Mouse (Mus musculus): ENCODE data around the gene Map2k5.

Gene Map2k5

GRCm38 (mm10) chr9:63250841-63251626, 126.7 kb downstream of the Map2k5 start:
- peak; percentile 62 for DNase-seq

DNA sequence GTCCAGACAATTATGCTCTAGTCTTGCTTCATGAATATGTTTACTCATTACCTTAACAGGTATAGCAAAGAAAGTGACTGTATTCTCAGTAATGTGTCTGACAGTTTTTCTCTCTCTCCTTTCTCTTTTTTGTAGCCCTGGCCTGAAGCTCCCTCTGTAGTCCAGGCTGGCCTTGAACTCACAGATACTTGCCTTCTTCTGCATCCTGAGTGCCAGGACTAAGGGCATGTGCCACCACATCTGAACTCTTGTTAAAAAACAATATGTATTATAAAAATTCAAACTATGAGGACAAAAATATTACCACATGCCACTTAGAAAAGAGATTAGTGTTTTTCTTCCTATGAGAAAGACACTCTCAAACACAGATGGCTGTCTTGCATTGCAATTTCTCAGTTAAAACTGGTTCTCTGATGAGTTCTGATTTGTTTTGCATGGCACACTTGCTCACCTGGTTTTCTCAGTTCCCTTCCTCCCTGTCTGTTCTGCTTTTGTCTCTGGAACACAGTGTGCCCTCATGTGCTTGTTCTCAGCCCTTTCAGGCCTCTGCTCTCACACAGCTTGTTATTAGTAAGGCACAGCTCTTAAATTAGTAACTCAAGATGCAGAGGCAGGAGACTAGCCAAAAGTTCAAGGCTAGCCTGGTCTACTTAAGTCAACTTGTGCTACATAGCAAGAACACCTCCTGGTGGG, 129.5 kb downstream of the Map2k5 start:
- DNase-seq = no peak

- DNase-seq = no peak
These were observed 131.0 kb downstream of the Map2k5 start for GRCm38 (mm10) chr9:63246568-63247169.

DNA sequence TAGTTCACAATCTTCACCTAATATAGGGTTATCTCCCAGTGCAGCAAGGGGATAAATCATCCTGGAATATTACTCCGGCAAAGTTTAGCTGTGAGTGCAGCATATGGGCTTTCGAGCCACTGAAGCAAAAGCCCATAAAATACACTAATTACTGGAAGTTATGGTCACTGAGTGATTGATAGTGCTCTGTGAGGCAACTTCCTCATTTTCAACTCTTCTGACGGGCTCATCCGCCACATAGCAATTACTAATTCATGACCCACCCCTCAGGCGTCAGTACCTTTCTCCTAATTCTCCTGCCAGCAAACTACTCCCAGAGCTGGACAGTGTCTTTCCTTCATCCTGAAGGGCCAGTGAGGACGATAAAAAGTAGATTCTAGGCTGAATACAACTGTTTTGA, 135.7 kb downstream of the Map2k5 start:
- DNase-seq = peak; percentile 26

GRCm38 (mm10) chr9:63241241-63241640, 136.5 kb downstream of the Map2k5 start:
- peak; percentile 32 for DNase-seq

GRCm38 (mm10) chr9:63234356-63234755, 143.3 kb downstream of the Map2k5 start:
- no peak for DNase-seq

- DNase-seq = no peak
These were observed 147.4 kb downstream of the Map2k5 start for GRCm38 (mm10) chr9:63230289-63230688.

DNA sequence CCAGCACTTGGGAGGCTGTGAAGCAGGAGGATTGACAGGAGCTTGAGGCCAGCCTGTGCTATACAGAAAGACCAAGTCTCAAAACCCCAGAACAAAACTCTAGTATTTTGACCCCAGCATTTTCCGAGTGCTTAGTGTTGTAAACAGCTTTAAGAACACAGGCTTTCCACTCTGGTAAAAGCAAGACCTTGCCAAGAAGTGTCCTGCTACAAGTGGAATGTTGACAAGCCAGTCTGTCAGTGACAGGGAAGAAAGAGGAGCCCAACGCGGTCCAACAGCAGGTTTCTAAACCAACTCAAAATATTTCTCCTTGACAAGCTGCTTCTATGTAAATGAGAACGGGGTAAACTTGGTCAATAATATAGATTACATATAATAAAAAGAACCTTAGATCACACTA, 148.6 kb downstream of the Map2k5 start:
- no peak for DNase-seq

GRCm38 (mm10) chr9:63222161-63222560, 155.5 kb downstream of the Map2k5 start:
- DNase-seq = no peak

- no peak for DNase-seq
These were observed 157.9 kb downstream of the Map2k5 start for GRCm38 (mm10) chr9:63219851-63220250.

DNA sequence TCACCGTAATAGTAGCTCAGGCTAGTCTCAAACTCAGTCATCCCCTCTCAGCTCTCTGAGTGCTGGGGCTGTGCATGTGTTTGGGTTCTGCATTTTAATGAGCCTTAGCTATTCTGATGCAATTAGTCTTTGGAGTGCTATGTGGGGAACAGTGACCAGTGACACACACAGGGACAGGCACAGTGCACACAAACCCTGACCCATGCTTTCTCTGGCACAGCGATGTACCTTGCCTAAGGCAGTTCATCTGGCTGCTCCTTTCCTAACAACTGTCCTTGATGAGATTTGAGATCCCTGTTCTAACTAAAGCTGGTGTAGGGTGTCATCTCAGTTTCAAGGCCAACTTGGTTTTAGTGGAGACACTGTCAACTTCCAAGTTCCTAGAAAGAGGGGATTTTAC, 162.7 kb downstream of the Map2k5 start:
- DNase-seq = no peak

GRCm38 (mm10) chr9:63206769-63207276, 170.9 kb downstream of the Map2k5 start:
- DNase-seq = no peak

GRCm38 (mm10) chr9:63203461-63203860, 174.2 kb downstream of the Map2k5 start:
- no peak for DNase-seq

DNA sequence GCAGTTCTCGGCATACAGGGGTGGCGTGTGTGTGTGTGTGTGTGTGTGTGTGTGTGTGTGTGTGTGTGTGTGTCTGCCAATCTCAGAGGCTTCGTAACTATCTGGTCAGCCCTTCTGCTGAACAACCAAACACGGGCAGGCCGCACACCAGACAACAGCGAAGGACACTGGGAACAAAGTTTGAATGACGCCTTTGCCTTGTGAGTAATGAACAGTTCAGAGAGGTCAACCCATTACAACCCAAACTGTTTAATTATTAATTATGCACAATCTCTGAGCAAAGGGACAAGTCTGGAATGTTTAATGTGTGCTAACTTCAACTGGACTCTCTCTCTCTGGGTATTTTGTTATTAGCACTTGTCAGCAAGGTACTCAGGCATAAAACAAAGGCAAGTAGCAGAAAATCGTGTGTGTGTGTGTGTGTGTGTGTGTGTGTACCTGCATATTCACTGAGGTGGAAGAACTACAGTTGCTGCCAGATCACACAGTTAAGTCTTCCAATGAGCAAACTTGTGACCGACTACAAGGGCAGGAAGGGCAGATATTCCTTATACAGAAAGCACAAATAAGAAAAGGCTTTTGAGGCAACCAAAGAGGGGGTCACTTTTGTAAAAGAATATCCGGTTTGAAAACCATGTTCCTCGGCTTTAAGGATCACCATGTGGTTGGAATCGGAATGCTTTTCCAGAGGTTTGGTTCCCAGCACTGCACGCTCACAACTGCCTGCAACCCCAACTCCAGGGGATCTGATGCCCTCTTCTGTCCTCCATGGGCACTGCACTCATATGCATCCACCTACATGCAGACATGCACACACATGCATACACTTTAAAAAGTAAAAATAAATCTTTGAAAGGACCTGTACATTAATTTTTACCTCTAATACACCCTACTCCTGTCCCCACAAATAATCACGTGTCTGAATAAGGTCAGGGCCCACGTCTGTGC, 176.1 kb downstream of the Map2k5 start:
- no peak for DNase-seq

DNA sequence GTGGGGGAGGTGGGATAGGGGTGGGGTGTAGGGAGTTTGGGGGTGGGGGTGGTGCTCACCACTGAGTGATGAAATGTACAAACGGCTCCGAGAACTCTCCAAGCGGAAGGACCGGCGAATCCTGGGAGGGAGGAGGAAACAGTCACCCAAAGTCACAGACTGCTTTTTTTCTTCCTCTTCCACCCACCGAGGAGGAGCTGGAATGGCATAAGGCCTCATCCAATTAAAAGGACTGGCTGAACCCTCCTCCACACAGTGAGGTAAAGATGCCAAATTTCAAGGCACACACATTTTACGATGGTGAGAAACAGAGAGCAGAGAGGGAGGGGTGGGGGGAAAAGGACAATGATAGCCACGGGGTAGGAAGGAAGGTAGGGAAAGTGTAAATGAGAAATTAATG, 180.4 kb downstream of the Map2k5 start:
- peak; percentile 49 for DNase-seq

DNA sequence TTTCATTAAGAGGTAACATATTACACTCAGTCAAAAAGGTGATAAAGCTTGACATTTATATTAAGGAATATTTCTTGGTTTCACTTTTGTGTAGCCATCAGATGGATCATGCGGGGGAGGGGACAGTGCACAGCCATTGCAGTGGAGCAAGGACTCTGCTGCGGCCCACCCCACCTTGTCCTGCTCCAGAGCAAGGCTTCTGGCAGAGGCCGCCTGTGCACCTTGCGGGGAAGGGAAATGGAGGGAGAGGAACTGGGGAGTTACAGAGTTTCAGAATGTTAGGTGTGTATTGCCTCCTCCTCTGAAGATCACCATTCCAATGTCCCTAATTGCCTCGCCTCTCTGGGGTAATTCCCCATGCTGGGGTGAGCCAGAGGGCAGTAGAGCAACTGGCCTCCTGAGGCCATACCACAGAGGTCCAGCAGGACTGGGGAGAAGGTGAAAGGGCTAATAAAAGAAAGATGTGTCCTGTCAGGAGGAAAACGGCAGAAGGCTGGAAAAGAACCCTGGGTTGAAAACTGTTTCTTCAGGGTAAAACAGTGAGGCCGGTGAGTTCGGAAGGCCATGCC, 181.5 kb downstream of the Map2k5 start:
- peak; percentile 50 for DNase-seq

DNA sequence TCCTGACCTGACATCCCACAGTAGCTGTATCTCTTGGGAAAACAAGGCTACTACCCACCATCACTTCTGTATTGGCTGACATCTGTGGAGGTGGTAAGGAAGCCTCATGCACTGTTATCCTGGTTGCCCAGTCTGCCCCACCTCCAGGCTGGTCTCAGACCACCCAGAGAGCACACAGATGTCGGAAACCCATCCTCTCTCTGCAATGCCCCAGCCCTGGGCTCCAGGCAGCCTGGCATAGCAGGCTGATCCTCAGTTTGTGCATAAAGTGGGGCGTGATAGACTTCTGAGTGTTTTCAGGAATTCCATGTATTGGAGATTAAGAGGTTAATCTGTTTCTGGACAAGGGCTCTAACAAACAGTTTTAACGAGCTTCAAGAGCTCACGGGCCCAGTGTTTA, 182.2 kb downstream of the Map2k5 start:
- DNase-seq = no peak

DNA sequence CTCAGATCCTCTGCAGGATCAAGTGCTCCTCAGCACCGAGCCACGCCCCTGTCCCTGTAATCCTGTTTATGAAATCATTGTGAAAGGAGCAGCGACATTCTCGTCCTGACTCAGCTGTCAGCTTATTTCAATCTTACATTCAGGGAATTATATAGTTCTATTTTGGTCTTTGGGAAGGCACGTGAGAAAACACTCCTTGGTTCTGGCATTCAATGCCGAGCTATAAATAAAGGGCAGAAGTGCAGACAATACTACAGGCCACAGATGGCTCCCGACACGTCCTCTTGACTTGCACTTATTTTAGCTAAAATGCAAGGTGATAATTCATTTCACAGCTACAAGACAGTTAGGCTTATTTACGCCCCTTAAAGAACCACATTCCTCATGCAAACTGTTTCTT, 182.9 kb downstream of the Map2k5 start:
- no peak for DNase-seq

GRCm38 (mm10) chr9:63192809-63193208, 184.9 kb downstream of the Map2k5 start:
- DNase-seq = no peak

DNA sequence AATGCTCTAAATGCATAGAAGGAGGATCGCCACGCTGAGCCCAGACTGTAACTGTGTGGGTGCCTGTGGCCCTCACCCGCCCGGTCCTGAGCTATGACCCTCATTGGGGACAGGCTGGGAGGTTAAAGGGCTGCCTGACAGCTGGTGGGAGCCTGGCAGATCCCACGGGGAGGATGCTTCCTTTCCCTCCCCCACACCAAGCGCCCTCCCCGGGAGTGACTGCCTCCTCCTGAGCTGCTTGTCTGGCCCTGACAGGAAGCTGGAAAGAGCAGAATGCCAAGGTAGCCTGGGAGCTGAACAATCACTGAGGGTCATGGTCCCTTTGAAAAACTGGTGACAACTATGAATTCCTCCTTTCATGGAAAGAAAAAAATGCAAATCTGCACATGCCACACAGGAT, 190.4 kb downstream of the Map2k5 start:
- no peak for DNase-seq

- DNase-seq = no peak
These were observed 192.5 kb downstream of the Map2k5 start for GRCm38 (mm10) chr9:63185249-63185648.

GRCm38 (mm10) chr9:63183864-63184263, 193.8 kb downstream of the Map2k5 start:
- DNase-seq = no peak

Measured in embryo, embryonic 11 days (tissue).